11 mouse cellular contexts compared by ENCODE assay signal in genomic region chr4:106972461-106973384, GRCm38 (mm10).
A peak's percentile ranks its signal among the peaks of the same experiment; 100 is the strongest.
DNase-seq lines count a peak whose midpoint lies in the region; ATAC-seq and TF ChIP-seq lines count a peak whose summit lies in the region.
"Had no signal": no experiment of that assay in that cellular context is flagged by ENCODE, and none has a peak within 500 bp of the region (broad histone marks: within the 10 kb centered on the region; RNA-seq: fewer than 3 reads in every experiment).

No protein-coding gene starts in this region.

- H3K27me3 ChIP-seq in forebrain, embryonic 10.5 days (ENCODE audit: poor library complexity, severe bottlenecking) = no peaks in the 10 kb centered on the region
- no peaks in the 10 kb centered on the region for H3K27me3 ChIP-seq in forebrain, postnatal 0 days (ENCODE audit: insufficient read depth, low read length)
- no peaks in the 10 kb centered on the region for H3K27me3 ChIP-seq in midbrain, embryonic 12.5 days
- no peaks in the 10 kb centered on the region for H3K27me3 ChIP-seq in midbrain, embryonic 16.5 days (ENCODE audit: control insufficient read depth, insufficient read depth, low read depth, low read length)
- no peaks in the 10 kb centered on the region for H3K27me3 ChIP-seq in embryonic facial prominence, embryonic 13.5 days
- H3K27me3 ChIP-seq in midbrain, embryonic 14.5 days (ENCODE audit: control insufficient read depth, insufficient read depth, low read length) = no peaks in the 10 kb centered on the region

- no peak for ATAC-seq in forebrain, postnatal 0 days
- no peak for ATAC-seq in midbrain, embryonic 12.5 days (ENCODE audit: low FRiP score, low read depth)
- no peak for ATAC-seq in midbrain, embryonic 16.5 days
- ATAC-seq in embryonic facial prominence, embryonic 13.5 days (ENCODE audit: insufficient number of reproducible peaks, insufficient read depth, low FRiP score, low TSS enrichment, low read depth) = no peak
- no peak for ATAC-seq in midbrain, embryonic 14.5 days (ENCODE audit: low FRiP score, low TSS enrichment)
- ATAC-seq in activated CD4-positive, CD25-positive, alpha-beta regulatory T cell, adult 4 months = no peak

- H3K9ac ChIP-seq in forebrain, postnatal 0 days = no peak overlapping the region
- H3K9ac ChIP-seq in midbrain, embryonic 12.5 days (replicated peaks) = peak overlapping the region; percentile 8; the same call in 1 of the 2 replicates
- no peak overlapping the region for H3K9ac ChIP-seq in midbrain, embryonic 16.5 days (ENCODE audit: low read depth, low read length)
- H3K9ac ChIP-seq in embryonic facial prominence, embryonic 13.5 days = 0 out of 2 replicates have a peak overlapping the region, but pooled peaks have one; percentile 21
- no peak overlapping the region for H3K9ac ChIP-seq in midbrain, embryonic 14.5 days (replicated peaks; ENCODE audit: low read length)

- TF ChIP-seq CTCF in forebrain, postnatal 0 days (IDR thresholded peaks at IDR 0.05; ENCODE audit: low read depth) = no peak

- WGBS in forebrain, embryonic 10.5 days = 86% methylated on average over 15 of the region's 15 CpGs
- 79% methylated on average over 15 of the region's 15 CpGs for WGBS in forebrain, postnatal 0 days
- WGBS in midbrain, embryonic 12.5 days = 78% methylated on average over 15 of the region's 15 CpGs
- 73% methylated on average over 15 of the region's 15 CpGs for WGBS in midbrain, embryonic 16.5 days
- 70% methylated on average over 15 of the region's 15 CpGs for WGBS in embryonic facial prominence, embryonic 13.5 days
- 71% methylated on average over 15 of the region's 15 CpGs for WGBS in midbrain, embryonic 14.5 days

- no peak overlapping the region for H3K4me2 ChIP-seq in forebrain, postnatal 0 days (ENCODE audit: low read depth)
- no peak overlapping the region for H3K4me2 ChIP-seq in midbrain, embryonic 12.5 days (replicated peaks)
- H3K4me2 ChIP-seq in midbrain, embryonic 16.5 days (ENCODE audit: low read length) = no peak overlapping the region
- H3K4me2 ChIP-seq in embryonic facial prominence, embryonic 13.5 days = no peak overlapping the region
- no peak overlapping the region for H3K4me2 ChIP-seq in midbrain, embryonic 14.5 days (ENCODE audit: low read length)

- no peak for DNase-seq in forebrain, embryonic 10.5 days (ENCODE audit: extremely low spot score, low spot score)
- no peak for DNase-seq in forebrain, postnatal 0 days
- no peak for DNase-seq in midbrain, embryonic 14.5 days
- DNase-seq in thymus, postnatal 36 days = no peak
- DNase-seq: adrenal gland, postnatal 25 days; liver; lung, postnatal 4 days had no signal

- peaks cover 54% of the 10 kb centered on the region for H3K36me3 ChIP-seq in forebrain, embryonic 10.5 days (replicated peaks)
- H3K36me3 ChIP-seq in forebrain, postnatal 0 days (ENCODE audit: insufficient read depth) = no peaks in the 10 kb centered on the region
- no peaks in the 10 kb centered on the region for H3K36me3 ChIP-seq in midbrain, embryonic 12.5 days
- H3K36me3 ChIP-seq in midbrain, embryonic 16.5 days (ENCODE audit: control insufficient read depth, insufficient read depth, low read length) = no peaks in the 10 kb centered on the region
- 0 out of 2 replicates have a peak, but pooled peaks cover 4% of the 10 kb centered on the region for H3K36me3 ChIP-seq in embryonic facial prominence, embryonic 13.5 days
- H3K36me3 ChIP-seq in midbrain, embryonic 14.5 days (ENCODE audit: control insufficient read depth, insufficient read depth, low read length) = no peaks in the 10 kb centered on the region

- H3K9me3 ChIP-seq in forebrain, embryonic 10.5 days = no peaks in the 10 kb centered on the region
- no peaks in the 10 kb centered on the region for H3K9me3 ChIP-seq in forebrain, postnatal 0 days (ENCODE audit: low read length)
- H3K9me3 ChIP-seq in midbrain, embryonic 12.5 days = no peaks in the 10 kb centered on the region
- no peaks in the 10 kb centered on the region for H3K9me3 ChIP-seq in midbrain, embryonic 16.5 days (replicated peaks; ENCODE audit: control insufficient read depth, low read length, poor library complexity, severe bottlenecking)
- no peaks in the 10 kb centered on the region for H3K9me3 ChIP-seq in embryonic facial prominence, embryonic 13.5 days
- no peaks in the 10 kb centered on the region for H3K9me3 ChIP-seq in midbrain, embryonic 14.5 days (ENCODE audit: control insufficient read depth, low read length)

- peak overlapping the region; percentile 48 for H3K27ac ChIP-seq in forebrain, embryonic 10.5 days
- no peak overlapping the region for H3K27ac ChIP-seq in forebrain, postnatal 0 days (ENCODE audit: low read depth, low read length)
- H3K27ac ChIP-seq in midbrain, embryonic 12.5 days (replicated peaks) = 0 out of 2 replicates have a peak overlapping the region, but pooled peaks have one; percentile 30
- no peak overlapping the region for H3K27ac ChIP-seq in midbrain, embryonic 16.5 days (ENCODE audit: low read length)
- H3K27ac ChIP-seq in embryonic facial prominence, embryonic 13.5 days = peak overlapping the region; percentile 60
- 0 out of 2 replicates have a peak overlapping the region, but pooled peaks have one; percentile 20 for H3K27ac ChIP-seq in midbrain, embryonic 14.5 days (replicated peaks; ENCODE audit: low read depth, low read length)

- peaks cover 92% of the 10 kb centered on the region for H3K4me1 ChIP-seq in forebrain, embryonic 10.5 days
- peaks cover 26% of the 10 kb centered on the region for H3K4me1 ChIP-seq in forebrain, postnatal 0 days (ENCODE audit: insufficient read depth)
- peaks cover 83% of the 10 kb centered on the region for H3K4me1 ChIP-seq in midbrain, embryonic 12.5 days
- H3K4me1 ChIP-seq in midbrain, embryonic 16.5 days (ENCODE audit: control insufficient read depth, insufficient read depth, low read length) = peaks cover 42% of the 10 kb centered on the region
- peaks cover 96% of the 10 kb centered on the region for H3K4me1 ChIP-seq in embryonic facial prominence, embryonic 13.5 days
- H3K4me1 ChIP-seq in midbrain, embryonic 14.5 days (ENCODE audit: control insufficient read depth, insufficient read depth, low read length) = peaks cover 62% of the 10 kb centered on the region

- H3K4me3 ChIP-seq in forebrain, embryonic 10.5 days = no peak overlapping the region; the same call in 1 of the 2 replicates
- H3K4me3 ChIP-seq in forebrain, postnatal 0 days (ENCODE audit: low read depth, low read length) = no peak overlapping the region
- no peak overlapping the region for H3K4me3 ChIP-seq in midbrain, embryonic 12.5 days
- H3K4me3 ChIP-seq in midbrain, embryonic 16.5 days (ENCODE audit: low read depth, low read length) = no peak overlapping the region
- no peak overlapping the region for H3K4me3 ChIP-seq in embryonic facial prominence, embryonic 13.5 days
- no peak overlapping the region for H3K4me3 ChIP-seq in midbrain, embryonic 14.5 days (replicated peaks; ENCODE audit: low read depth, low read length)

Comparison
In these comparisons a context has a peak if more than half of its experiments do, and no peak if none do; other contexts are left out.
1. H3K27ac ChIP-seq: peak in forebrain, embryonic 10.5 days (single experiment), midbrain, embryonic 12.5 days (single experiment), embryonic facial prominence, embryonic 13.5 days (single experiment) and midbrain, embryonic 14.5 days (single experiment); none in forebrain, postnatal 0 days (single experiment) and midbrain, embryonic 16.5 days (single experiment).
2. H3K9ac ChIP-seq: peak in midbrain, embryonic 12.5 days (single experiment) and embryonic facial prominence, embryonic 13.5 days (single experiment); none in forebrain, postnatal 0 days (single experiment), midbrain, embryonic 16.5 days (single experiment) and midbrain, embryonic 14.5 days (single experiment).